Mouse (Mus musculus): Measurements from ENCODE around the gene Oxld1. TPM values are rescaled to one million over a fixed set of nuclear protein-coding genes. Genes with fewer than 3 reads are reported as not detected.
A peak's percentile ranks its signal among the peaks of the same experiment; 100 is the strongest.

The Oxld1 gene
- total and polyA plus RNA-seq, 3 experiments: 10.4 to 31.4 (median 20.3) TPM

DNA sequence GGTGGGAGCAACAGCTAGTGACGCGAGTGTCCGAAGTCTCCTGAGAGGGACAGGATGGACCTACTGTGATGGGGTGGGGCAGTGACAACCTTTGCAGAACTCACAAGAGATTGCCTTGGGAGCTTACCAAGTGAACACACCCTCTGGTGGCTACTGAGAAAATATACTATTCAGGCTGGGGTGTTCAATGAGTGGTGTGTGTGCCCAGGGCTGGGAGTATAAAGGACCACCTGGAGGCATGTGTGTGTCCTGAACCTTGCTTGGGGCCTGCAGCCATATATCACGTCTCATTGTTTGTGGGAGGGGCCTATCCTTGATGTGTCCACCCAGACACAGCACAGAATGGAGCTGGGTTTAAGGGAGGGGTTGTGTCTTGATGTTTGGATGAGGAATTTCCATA, 30.6 kb upstream of the Oxld1 start:
- Histone ChIP-seq H3K36me3 (replicated peaks in 1 of 2; ENCODE audit: control insufficient read depth in 1 of 2, insufficient read depth in 1 of 2, low read length in 1 of 2) (peaks cover 39 to 59% of the 10 kb centered on the region in 2 experiments), H3K4me2 (ENCODE audit: insufficient read depth, low read depth, poor library complexity, severe bottlenecking) (no peak overlapping the region), H3K9ac (ENCODE audit: insufficient read depth, low read depth) (no peak overlapping the region), H3K79me2 (replicated peaks; ENCODE audit: control insufficient read depth, extremely low read depth, insufficient read depth, poor library complexity, severe bottlenecking) (peaks cover 29% of the 10 kb centered on the region), H3K4me1 (ENCODE audit: control insufficient read depth in 1 of 2, insufficient read depth in 2 of 2) (peaks cover 21 to 52% of the 10 kb centered on the region in 2 experiments), H3K4me3 (replicated peaks in 1 of 3; ENCODE audit: low read depth in 2 of 3, low read length in 2 of 3, poor library complexity in 1 of 3) (no peak overlapping the region), H3K27ac (ENCODE audit: insufficient read depth, low read depth) (no peak overlapping the region), H3K9me3 (replicated peaks; ENCODE audit: low read length) (no peaks in the 10 kb centered on the region), H3K27me3 (replicated peaks) (no peaks in the 10 kb centered on the region)
- in situ Hi-C loops (cut with MboI; ENCODE audit: low pct_ligation_motif_present, low pct_unique_long_range_greater_than_20kb, low sequenced_read_pairs): loop anchor here (5.0 kb wide), 1 partner anchor 74 kb away; no protein-coding TSS in a partner anchor
- DNase-seq (ENCODE audit: extremely low read depth): no peak
- dilution Hi-C loops (cut with MboI; ENCODE audit: extremely low pct_ligation_motif_present, extremely low pct_unique_long_range_greater_than_20kb, low sequenced_read_pairs): no loop called here
- peak in 1 of 2 experiments; percentile 41; a peak in 2 of 4 replicates for TF ChIP-seq CTCF (conservative IDR thresholded peaks at IDR 0.05 in 1 of 2, IDR thresholded peaks at IDR 0.05 in 1 of 2; ENCODE audit: low read depth in 2 of 2, low read length in 2 of 2)
- TF ChIP-seq USF2 (conservative IDR thresholded peaks at IDR 0.05; ENCODE audit: low read depth, low read length): no peak

DNA sequence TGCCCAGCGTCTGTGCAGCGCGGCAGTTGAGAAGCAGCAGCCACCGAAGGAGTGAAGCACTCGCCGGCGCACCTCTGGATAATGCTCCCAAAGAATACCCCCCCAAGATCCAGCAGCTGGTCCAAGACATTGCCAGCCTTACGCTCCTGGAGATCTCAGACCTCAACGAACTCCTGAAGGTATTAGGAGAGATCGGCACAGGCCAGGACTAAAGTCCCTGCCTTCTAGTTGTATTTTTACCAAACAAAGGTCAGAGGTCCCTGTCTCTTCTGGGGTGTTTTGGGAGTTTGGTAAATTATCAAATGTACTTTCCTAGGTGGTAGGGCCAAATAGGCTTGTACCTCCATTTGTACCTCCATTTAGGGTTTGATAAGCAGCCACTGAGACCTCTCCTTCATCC, 27.4 kb upstream of the Oxld1 start:
- DNase-seq (ENCODE audit: extremely low read depth): no peak
- dilution Hi-C loops (cut with MboI; ENCODE audit: extremely low pct_ligation_motif_present, extremely low pct_unique_long_range_greater_than_20kb, low sequenced_read_pairs) (no loop called here), in situ Hi-C loops (cut with MboI; ENCODE audit: low pct_ligation_motif_present, low pct_unique_long_range_greater_than_20kb, low sequenced_read_pairs) (loop anchor here (5.0 kb wide), 1 partner anchor 77 kb away; no protein-coding TSS in a partner anchor)
- no peaks in the 10 kb centered on the region for H3K27me3 ChIP-seq (replicated peaks)
- H3K27ac ChIP-seq (ENCODE audit: insufficient read depth, low read depth): no peak overlapping the region
- peak overlapping the region; percentile 71 to 100 (median 85) for H3K4me3 ChIP-seq (replicated peaks in 1 of 3; ENCODE audit: low read depth in 2 of 3, low read length in 2 of 3, poor library complexity in 1 of 3)
- H3K36me3 ChIP-seq (replicated peaks in 1 of 2; ENCODE audit: control insufficient read depth in 1 of 2, insufficient read depth in 1 of 2, low read length in 1 of 2): peaks cover 64 to 83% of the 10 kb centered on the region in 2 experiments
- H3K79me2 ChIP-seq (replicated peaks; ENCODE audit: control insufficient read depth, extremely low read depth, insufficient read depth, poor library complexity, severe bottlenecking): peaks cover 26% of the 10 kb centered on the region
- no peaks in the 10 kb centered on the region for H3K9me3 ChIP-seq (replicated peaks; ENCODE audit: low read length)
- H3K4me2 ChIP-seq (ENCODE audit: insufficient read depth, low read depth, poor library complexity, severe bottlenecking): peak overlapping the region; percentile 89
- H3K9ac ChIP-seq (ENCODE audit: insufficient read depth, low read depth): peak overlapping the region; percentile 72
- TF ChIP-seq RAD21 (IDR thresholded peaks at IDR 0.05; ENCODE audit: low read depth, low read length) (no peak), GABPA (IDR thresholded peaks at IDR 0.05; ENCODE audit: insufficient replicate concordance, low read depth, low read length) (no peak), SIN3A (IDR thresholded peaks at IDR 0.05; ENCODE audit: low read length) (no peak), CHD2 (IDR thresholded peaks at IDR 0.05; ENCODE audit: low read length) (no peak), POLR2A (IDR thresholded peaks at IDR 0.05; ENCODE audit: low read depth, low read length) (no peak), NELFE (IDR thresholded peaks at IDR 0.05; ENCODE audit: low read depth, low read length) (no peak), ZNF384 (IDR thresholded peaks at IDR 0.05; ENCODE audit: low read depth, low read length) (no peak), ZMIZ1 (IDR thresholded peaks at IDR 0.05; ENCODE audit: low read depth, low read length) (no peak), NRF1 (IDR thresholded peaks at IDR 0.05; ENCODE audit: low read depth, low read length) (no peak), MXI1 (IDR thresholded peaks at IDR 0.05; ENCODE audit: low read depth, low read length) (no peak), MAX (IDR thresholded peaks at IDR 0.05; ENCODE audit: low read length) (no peak), USF2 (conservative IDR thresholded peaks at IDR 0.05; ENCODE audit: low read depth, low read length) (no peak), PAX5 (IDR thresholded peaks at IDR 0.05; ENCODE audit: low read length) (no peak), JUN (IDR thresholded peaks at IDR 0.05; ENCODE audit: insufficient read depth, low read depth, low read length) (no peak), RCOR1 (conservative IDR thresholded peaks at IDR 0.05; ENCODE audit: low read depth, low read length) (no peak), TBP (conservative IDR thresholded peaks at IDR 0.05; ENCODE audit: low read depth, low read length) (no peak), MAZ (IDR thresholded peaks at IDR 0.05; ENCODE audit: low read depth, low read length) (no peak), BHLHE40 (IDR thresholded peaks at IDR 0.05; ENCODE audit: low read depth, low read length) (no peak), EP300 (IDR thresholded peaks at IDR 0.05; ENCODE audit: low read length) (no peak)
- peaks cover 8 to 31% of the 10 kb centered on the region in 2 experiments for H3K4me1 ChIP-seq (ENCODE audit: control insufficient read depth in 1 of 2, insufficient read depth in 2 of 2)

All from CH12.LX (cell line).